Mouse (Mus musculus) liver, embryonic 12.5 days (tissue): ENCODE data around the gene Igfbp7. TPM values are rescaled to one million over a fixed set of nuclear protein-coding genes. Genes with fewer than 3 reads are reported as not detected.

Experiments
- ATAC-seq: fragments of 200-750 bp; cut with Nextera tagmentation; 2 replicates; pipeline ENCODE4 v1.8.0; 2017; ENCODE audit warnings: moderate number of reproducible peaks, mild to moderate bottlenecking, moderate library complexity
- H3K27ac ChIP-seq: fragments of 300-500 bp; sonication (generic); 2 replicates; pipeline ENCODE4 v1.5.1; 2016; ENCODE audit warnings: mild to moderate bottlenecking
- H3K27me3 ChIP-seq: fragments of 300-500 bp; sonication (generic); replicated peaks from 2 replicates; pipeline ENCODE4 v1.6.1; 2016; ENCODE audit warnings: mild to moderate bottlenecking, moderate library complexity
- H3K36me3 ChIP-seq: fragments of 300-500 bp; sonication (generic); 2 replicates; pipeline ENCODE4 v1.6.1; 2016; ENCODE audit warnings: mild to moderate bottlenecking, moderate library complexity
- H3K4me1 ChIP-seq: fragments of 300-500 bp; sonication (generic); 2 replicates; pipeline ENCODE4 v1.6.1; 2016
- H3K4me2 ChIP-seq: fragments of 300-500 bp; sonication (generic); 2 replicates; pipeline ENCODE4 v1.6.1; 2016; ENCODE audit warnings: mild to moderate bottlenecking, moderate library complexity
- H3K4me3 ChIP-seq: fragments of 300-500 bp; sonication (generic); 2 replicates; pipeline ENCODE4 v1.5.1; 2016; ENCODE audit warnings: mild to moderate bottlenecking, moderate library complexity
- H3K9ac ChIP-seq: fragments of 300-500 bp; sonication (generic); 2 replicates; pipeline ENCODE4 v1.6.1; 2016; ENCODE audit warnings: mild to moderate bottlenecking, moderate library complexity
- H3K9me3 ChIP-seq: fragments of 300-500 bp; sonication (generic); replicated peaks from 2 replicates; pipeline ENCODE4 v1.6.1; 2016; ENCODE audit warnings: mild to moderate bottlenecking, moderate library complexity
- WGBS: fragments of 180-500 bp; shearing (Covaris S2); methylation state at CpG from one replicate; pipeline ENCODE4 v1.1.7; 2016; ENCODE audit not compliant: insufficient replicate concordance; 5-methylcytosine and 5-hydroxymethylcytosine counted together
- polyA plus RNA-seq: library from polyadenylated mRNA; unstranded; fragments of >200 nt; fragmentation: Nextera tagmentation; extraction: Ambion mirVana; gene quantifications from 2 replicates; pipeline ENCODE4 v1.2.1, GENCODE M21; 2016

Igfbp7 gene
- polyA plus RNA-seq, 1 experiment from 2014 or later: 13.4 TPM

DNA sequence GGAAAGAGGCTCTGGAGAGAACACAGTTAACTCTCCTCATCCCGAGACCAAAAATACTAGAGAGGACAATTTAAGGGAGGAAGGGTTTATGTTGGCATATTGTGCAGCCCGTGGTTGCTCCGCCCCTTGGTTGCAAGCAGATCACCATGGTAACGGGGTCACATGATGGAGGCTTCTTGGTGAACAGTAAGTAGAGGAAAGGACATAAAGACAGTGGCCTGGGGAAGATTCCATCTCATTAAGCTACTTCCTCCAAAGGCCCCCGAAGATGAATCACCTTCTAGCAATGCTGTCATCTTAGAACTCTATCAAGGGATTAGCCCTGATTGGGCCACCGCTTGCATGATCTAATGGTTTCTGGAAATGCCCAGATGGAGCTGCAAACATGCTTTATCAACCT, 35.1 kb downstream of the Igfbp7 start:
- Histone ChIP-seq H3K4me1 (peaks cover 12% of the 10 kb centered on the region), H3K27me3 (no peaks in the 10 kb centered on the region), H3K9ac (no peak overlapping the region), H3K9me3 (no peaks in the 10 kb centered on the region), H3K36me3 (no peaks in the 10 kb centered on the region), H3K4me2 (peak overlapping the region; percentile 18), H3K4me3 (no peak overlapping the region), H3K27ac (no peak overlapping the region)
- 0 out of 2 replicates have a peak, but pooled peaks have one; percentile 35 for ATAC-seq
- 26% methylated on average over 6 of the region's 6 CpGs for WGBS

- Histone ChIP-seq H3K27ac (no peak overlapping the region), H3K4me3 (no peak overlapping the region), H3K9ac (no peak overlapping the region), H3K36me3 (no peaks in the 10 kb centered on the region), H3K4me1 (peaks cover 15% of the 10 kb centered on the region), H3K27me3 (no peaks in the 10 kb centered on the region), H3K4me2 (peak overlapping the region; percentile 18; the same call in 1 of the 2 replicates), H3K9me3 (no peaks in the 10 kb centered on the region)
- 38% methylated on average over 7 of the region's 7 CpGs for WGBS
- ATAC-seq: no peak
These were observed 35.6 kb downstream of the Igfbp7 start for GRCm38 (mm10) chr5:77372242-77372641.

GRCm38 (mm10) chr5:77370378-77370892, 37.4 kb downstream of the Igfbp7 start:
- Histone ChIP-seq H3K9me3 (no peaks in the 10 kb centered on the region), H3K27me3 (no peaks in the 10 kb centered on the region), H3K9ac (no peak overlapping the region), H3K4me2 (no peak overlapping the region), H3K36me3 (no peaks in the 10 kb centered on the region), H3K4me3 (no peak overlapping the region), H3K4me1 (peaks cover 15% of the 10 kb centered on the region), H3K27ac (no peak overlapping the region)
- 61% methylated on average over 5 of the region's 5 CpGs for WGBS
- no peak for ATAC-seq

DNA sequence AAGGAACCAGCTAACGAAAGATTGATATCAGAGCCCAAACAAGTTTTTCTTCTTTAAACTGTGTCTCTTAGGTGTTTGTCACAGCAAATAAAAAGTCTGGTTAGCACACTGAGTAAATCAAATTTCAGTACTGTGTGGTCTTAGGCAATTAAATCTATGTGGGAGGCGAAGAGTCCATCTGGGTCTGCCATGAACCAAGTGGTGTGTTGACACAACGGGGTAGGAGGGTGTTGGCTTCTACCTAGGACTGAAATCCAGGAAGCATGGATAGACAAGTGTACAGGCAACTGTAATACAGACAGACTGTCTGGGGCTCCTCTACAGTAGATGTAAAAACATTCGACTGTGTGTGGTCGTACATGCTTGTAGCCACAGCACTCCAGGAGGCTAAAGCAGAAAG, 38.4 kb downstream of the Igfbp7 start:
- no peak for ATAC-seq
- Histone ChIP-seq H3K27me3 (no peaks in the 10 kb centered on the region), H3K9me3 (no peaks in the 10 kb centered on the region), H3K9ac (no peak overlapping the region), H3K4me3 (no peak overlapping the region), H3K36me3 (no peaks in the 10 kb centered on the region), H3K4me2 (no peak overlapping the region), H3K4me1 (peaks cover 15% of the 10 kb centered on the region), H3K27ac (no peak overlapping the region)
- WGBS: 53% methylated on average over 5 of the region's 5 CpGs

- peaks cover 15% of the 10 kb centered on the region for H3K4me1 ChIP-seq
- H3K4me2 ChIP-seq: no peak overlapping the region
- no peak overlapping the region for H3K27ac ChIP-seq
- H3K9ac ChIP-seq: no peak overlapping the region
- ATAC-seq: no peak
- H3K36me3 ChIP-seq: no peaks in the 10 kb centered on the region
- H3K4me3 ChIP-seq: no peak overlapping the region
- 48% methylated on average over 7 of the region's 7 CpGs for WGBS
- no peaks in the 10 kb centered on the region for H3K27me3 ChIP-seq
- no peaks in the 10 kb centered on the region for H3K9me3 ChIP-seq
These were observed 39.6 kb downstream of the Igfbp7 start for GRCm38 (mm10) chr5:77368194-77368593.

GRCm38 (mm10) chr5:77367682-77368081, 40.2 kb downstream of the Igfbp7 start:
- Histone ChIP-seq H3K27ac (no peak overlapping the region), H3K9me3 (no peaks in the 10 kb centered on the region), H3K9ac (no peak overlapping the region), H3K36me3 (no peaks in the 10 kb centered on the region), H3K4me2 (no peak overlapping the region), H3K4me3 (no peak overlapping the region), H3K4me1 (peaks cover 15% of the 10 kb centered on the region), H3K27me3 (no peaks in the 10 kb centered on the region)
- 40% methylated on average over 12 of the region's 12 CpGs for WGBS
- ATAC-seq: no peak

DNA sequence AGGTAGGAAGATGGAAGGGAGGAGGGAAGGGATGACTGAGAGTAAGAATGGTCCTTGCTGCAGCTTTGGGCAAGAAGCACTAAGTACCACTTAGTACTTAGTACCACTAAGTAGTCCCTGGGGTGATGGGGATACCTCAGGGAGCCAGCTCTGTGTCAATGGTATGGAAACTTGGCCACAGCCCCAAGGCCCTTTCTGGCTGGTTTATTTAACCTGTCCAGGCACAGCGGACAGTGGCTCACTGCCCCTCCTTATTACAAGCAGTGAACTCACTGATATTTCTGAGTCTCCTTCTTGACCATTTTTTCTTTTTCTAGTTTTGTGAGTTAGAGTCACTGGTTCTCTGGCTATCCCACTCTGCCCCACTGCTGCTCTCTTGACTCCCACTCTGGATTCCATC, 40.7 kb downstream of the Igfbp7 start:
- no peaks in the 10 kb centered on the region for H3K36me3 ChIP-seq
- no peaks in the 10 kb centered on the region for H3K27me3 ChIP-seq
- no peak for ATAC-seq
- H3K27ac ChIP-seq: no peak overlapping the region
- no peak overlapping the region for H3K4me3 ChIP-seq
- H3K4me2 ChIP-seq: no peak overlapping the region
- H3K9ac ChIP-seq: no peak overlapping the region
- no peaks in the 10 kb centered on the region for H3K9me3 ChIP-seq
- WGBS: 75% methylated on average over 1 of the region's 1 CpGs
- peaks cover 10% of the 10 kb centered on the region; the same call in 1 of the 2 replicates for H3K4me1 ChIP-seq

- no peaks in the 10 kb centered on the region for H3K36me3 ChIP-seq
- 74% methylated on average over 8 of the region's 8 CpGs for WGBS
- H3K27me3 ChIP-seq: no peaks in the 10 kb centered on the region
- no peak overlapping the region for H3K27ac ChIP-seq
- H3K4me2 ChIP-seq: no peak overlapping the region
- no peak for ATAC-seq
- no peak overlapping the region for H3K4me3 ChIP-seq
- H3K9me3 ChIP-seq: no peaks in the 10 kb centered on the region
- H3K4me1 ChIP-seq: peaks cover 9% of the 10 kb centered on the region; the same call in 1 of the 2 replicates
- H3K9ac ChIP-seq: no peak overlapping the region
These were observed 41.5 kb downstream of the Igfbp7 start for GRCm38 (mm10) chr5:77366313-77366712.

DNA sequence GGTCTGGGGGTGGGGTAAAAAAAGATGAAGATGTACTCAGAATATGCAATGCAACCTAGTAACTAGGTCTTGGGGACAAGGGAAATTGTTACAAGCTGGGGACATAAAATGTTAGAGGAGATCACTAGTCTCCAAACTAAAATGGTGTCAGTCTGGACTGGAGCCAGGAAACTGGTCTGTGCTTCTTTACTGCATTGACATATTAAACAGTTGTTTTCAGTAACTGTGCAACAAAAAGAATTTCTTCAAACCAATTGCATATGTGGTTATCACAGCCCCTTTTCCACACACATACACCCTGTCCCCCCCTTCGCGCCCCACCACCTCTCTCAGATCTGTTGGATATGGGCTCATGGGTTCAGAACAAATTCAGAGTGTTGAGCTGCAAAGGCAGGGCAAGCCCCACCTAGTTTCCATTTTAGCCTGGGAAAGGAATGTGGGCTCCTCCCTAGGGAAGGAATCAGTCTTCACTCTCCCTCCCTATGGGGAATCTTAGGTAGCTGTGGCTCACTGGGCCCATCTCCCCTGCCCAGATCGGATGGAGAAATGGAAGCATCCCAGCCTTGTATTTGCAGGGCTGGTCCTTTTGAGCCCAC, 43.3 kb downstream of the Igfbp7 start:
- Histone ChIP-seq H3K36me3 (no peaks in the 10 kb centered on the region), H3K4me3 (no peak overlapping the region), H3K4me1 (peaks cover 8% of the 10 kb centered on the region; the same call in 1 of the 2 replicates), H3K27me3 (no peaks in the 10 kb centered on the region), H3K9me3 (no peaks in the 10 kb centered on the region), H3K27ac (no peak overlapping the region), H3K4me2 (no peak overlapping the region), H3K9ac (no peak overlapping the region)
- ATAC-seq: no peak
- 90% methylated on average over 3 of the region's 3 CpGs for WGBS

GRCm38 (mm10) chr5:77363650-77364049, 44.2 kb downstream of the Igfbp7 start:
- H3K4me2 ChIP-seq: no peak overlapping the region
- no peaks in the 10 kb centered on the region for H3K27me3 ChIP-seq
- peaks cover 6% of the 10 kb centered on the region; the same call in 1 of the 2 replicates for H3K4me1 ChIP-seq
- H3K4me3 ChIP-seq: no peak overlapping the region
- no peak overlapping the region for H3K9ac ChIP-seq
- 65% methylated on average over 6 of the region's 6 CpGs for WGBS
- no peaks in the 10 kb centered on the region for H3K36me3 ChIP-seq
- H3K9me3 ChIP-seq: no peaks in the 10 kb centered on the region
- H3K27ac ChIP-seq: no peak overlapping the region
- ATAC-seq: no peak

DNA sequence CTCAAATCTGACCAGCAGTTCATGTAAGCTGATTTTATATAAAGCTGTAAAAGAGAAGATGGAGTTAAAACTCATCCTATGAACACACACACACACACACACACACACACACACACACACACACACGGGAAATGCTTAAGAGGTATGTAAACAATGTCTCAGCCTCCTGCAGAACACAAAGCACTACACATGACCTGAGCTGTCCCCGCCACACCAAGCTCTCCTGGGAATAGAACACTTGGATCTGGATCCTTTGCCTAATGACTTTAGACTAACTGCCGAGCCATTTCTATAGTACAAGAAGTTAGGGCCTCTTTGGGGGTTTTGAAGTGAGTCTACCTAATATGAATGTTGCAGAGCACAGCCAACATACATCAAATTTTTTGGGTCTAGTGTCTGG, 45.7 kb downstream of the Igfbp7 start:
- H3K27me3 ChIP-seq: no peaks in the 10 kb centered on the region
- WGBS: 55% methylated on average over 3 of the region's 3 CpGs
- H3K4me1 ChIP-seq: peaks cover 17% of the 10 kb centered on the region
- ATAC-seq: no peak
- no peak overlapping the region for H3K27ac ChIP-seq
- H3K4me2 ChIP-seq: no peak overlapping the region
- H3K4me3 ChIP-seq: no peak overlapping the region
- no peak overlapping the region for H3K9ac ChIP-seq
- no peaks in the 10 kb centered on the region for H3K9me3 ChIP-seq
- no peaks in the 10 kb centered on the region for H3K36me3 ChIP-seq

DNA sequence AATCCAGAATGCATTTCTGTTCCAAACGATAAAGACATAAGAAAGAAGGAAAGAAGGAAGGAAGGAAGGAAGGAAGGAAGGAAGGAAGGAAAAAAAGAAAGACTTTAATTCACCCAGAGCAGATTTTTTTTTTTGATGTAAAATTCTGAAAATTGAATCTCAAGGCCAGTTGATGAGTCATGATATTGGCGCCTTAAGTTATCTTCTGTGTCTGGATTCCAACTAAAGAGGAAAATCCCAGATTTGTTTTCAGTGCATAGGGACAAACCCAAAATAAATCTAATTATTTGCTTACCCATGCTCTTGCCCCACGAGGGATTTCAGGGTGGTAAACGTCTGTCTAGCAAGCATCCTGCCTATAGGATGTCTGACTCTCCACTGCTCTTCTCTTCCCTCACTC, 46.8 kb downstream of the Igfbp7 start:
- Histone ChIP-seq H3K4me3 (no peak overlapping the region), H3K27me3 (no peaks in the 10 kb centered on the region), H3K27ac (no peak overlapping the region), H3K9ac (no peak overlapping the region), H3K9me3 (no peaks in the 10 kb centered on the region), H3K4me2 (no peak overlapping the region), H3K36me3 (no peaks in the 10 kb centered on the region), H3K4me1 (peaks cover 17% of the 10 kb centered on the region)
- 57% methylated on average over 4 of the region's 4 CpGs for WGBS
- ATAC-seq: no peak

DNA sequence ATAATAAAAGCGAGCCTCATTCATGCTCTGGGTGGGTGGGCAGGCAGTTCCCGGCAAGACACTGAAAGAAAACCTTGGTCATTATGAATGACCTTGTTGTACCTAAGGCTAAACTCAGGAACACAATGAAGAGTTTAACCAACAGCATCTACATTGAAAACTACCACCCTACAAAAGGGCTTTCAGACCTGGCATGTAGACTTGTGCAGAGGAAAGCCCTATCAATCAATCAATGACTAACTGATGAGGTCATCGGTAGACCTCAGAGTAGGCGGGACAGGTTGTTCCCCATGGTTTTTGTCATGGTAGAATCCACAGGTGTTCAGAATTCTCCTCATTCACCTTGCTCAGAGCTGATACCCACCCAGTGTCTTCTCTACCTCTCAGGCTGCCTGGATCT, 47.9 kb downstream of the Igfbp7 start:
- peaks cover 19% of the 10 kb centered on the region for H3K4me1 ChIP-seq
- no peak for ATAC-seq
- no peaks in the 10 kb centered on the region for H3K9me3 ChIP-seq
- H3K4me3 ChIP-seq: no peak overlapping the region
- no peak overlapping the region for H3K4me2 ChIP-seq
- 79% methylated on average over 4 of the region's 4 CpGs for WGBS
- H3K36me3 ChIP-seq: no peaks in the 10 kb centered on the region
- no peak overlapping the region for H3K9ac ChIP-seq
- no peaks in the 10 kb centered on the region for H3K27me3 ChIP-seq
- no peak overlapping the region for H3K27ac ChIP-seq
